Mouse (Mus musculus) bone marrow, adult 2 months (tissue): ENCODE data around the gene Dcbld1. TPM values are rescaled to one million over a fixed set of nuclear protein-coding genes. Genes with fewer than 3 reads are reported as not detected.
"Not testable (repeated sequence)": the region's sequence is repeated elsewhere in the genome, so short reads cannot be mapped to it uniquely, and the experiment has no call there.

Experiments used
- H3K27ac ChIP-seq: fragments of 200-500 bp; 2 replicates; pipeline ENCODE4 v1.5.1; 2012; ENCODE audit warnings: low read depth, mild to moderate bottlenecking, control low read depth, inconsistent platforms, low read length; ENCODE audit not compliant: control insufficient read depth, poor library complexity, insufficient read depth
- H3K4me1 ChIP-seq: fragments of 200-500 bp; 2 replicates; pipeline ENCODE4 v1.6.1; 2011; ENCODE audit warnings: low read length; ENCODE audit not compliant: control insufficient read depth, insufficient read depth
- H3K4me3 ChIP-seq: fragments of 200-500 bp; replicated peaks from 2 replicates; pipeline ENCODE3; 2011; ENCODE audit warnings: mild to moderate bottlenecking, low read depth, low read length, control low read depth; ENCODE audit not compliant: control insufficient read depth
- CTCF ChIP-seq: fragments of 200-500 bp; IDR thresholded peaks from 2 replicates; pipeline ENCODE4 v1.5.1; 2011; ENCODE audit warnings: low read length, control low read depth; ENCODE audit not compliant: control insufficient read depth, insufficient read depth
- POLR2A ChIP-seq: fragments of 200-500 bp; IDR thresholded peaks from 2 replicates; pipeline ENCODE4 v1.6.1; 2011; ENCODE audit warnings: low read depth, mild to moderate bottlenecking, control low read depth, low read length, borderline replicate concordance; ENCODE audit not compliant: control insufficient read depth
- WGBS: fragments of 180-500 bp; shearing (Covaris S2); methylation state at CpG from one replicate; pipeline ENCODE4 v1.1.7; 2018; 5-methylcytosine and 5-hydroxymethylcytosine counted together
- polyA plus RNA-seq: library from polyadenylated mRNA; stranded (reverse); fragments of >200 nt; gene quantifications from 2 replicates; pipeline ENCODE4 v1.2.4, GENCODE M21; 2011; ENCODE audit warnings: low replicate concordance; ENCODE audit not compliant: missing spikeins, insufficient read depth, insufficient read length

Gene Dcbld1
- polyA plus RNA-seq, 1 experiment, result 2.4 TPM

GRCm38 (mm10) chr10:52302271-52302670, 68.9 kb downstream of the Dcbld1 start:
- H3K27ac ChIP-seq, result no peak overlapping the region

DNA sequence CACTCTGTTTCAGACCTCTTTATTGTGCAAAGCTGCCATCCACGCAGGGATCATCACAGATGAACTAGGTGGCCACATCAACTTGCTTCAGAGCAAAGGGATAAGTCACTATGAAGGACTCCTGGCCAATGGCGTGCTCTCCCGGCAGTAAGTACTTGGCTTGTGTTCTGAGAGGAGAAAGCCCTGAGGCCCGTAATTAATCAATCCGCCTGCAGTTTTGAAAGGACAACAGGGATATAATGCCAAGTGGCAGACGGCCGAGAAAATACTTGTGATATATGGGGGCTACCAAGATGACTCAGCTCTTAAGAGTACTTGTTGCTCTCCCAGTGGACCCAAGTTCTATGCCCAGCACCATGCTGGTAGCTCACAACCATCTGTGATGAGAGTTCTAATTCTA, 71.2 kb downstream of the Dcbld1 start:
- Histone ChIP-seq H3K4me3 (no peak overlapping the region), H3K4me1 (no peaks in the 10 kb centered on the region), H3K27ac (no peak overlapping the region)
- TF ChIP-seq CTCF, result no peak
- TF ChIP-seq POLR2A, result no peak
- 79% methylated on average over 7 of the region's 7 CpGs for WGBS

More at GRCm38 (mm10) chr10:52302271-52302670, 68.9 kb downstream of the Dcbld1 start:
- Histone ChIP-seq H3K4me3 (no peak overlapping the region), H3K4me1 (no peaks in the 10 kb centered on the region)
- no peak for TF ChIP-seq POLR2A
- no peak for TF ChIP-seq CTCF

GRCm38 (mm10) chr10:52309196-52309595, 75.8 kb downstream of the Dcbld1 start:
- H3K4me1 ChIP-seq, result no peaks in the 10 kb centered on the region
- no peak overlapping the region for H3K4me3 ChIP-seq
- H3K27ac ChIP-seq, result no peak overlapping the region
- WGBS, result 53% methylated on average over 8 of the region's 8 CpGs
- TF ChIP-seq CTCF (no peak), POLR2A (no peak)

DNA sequence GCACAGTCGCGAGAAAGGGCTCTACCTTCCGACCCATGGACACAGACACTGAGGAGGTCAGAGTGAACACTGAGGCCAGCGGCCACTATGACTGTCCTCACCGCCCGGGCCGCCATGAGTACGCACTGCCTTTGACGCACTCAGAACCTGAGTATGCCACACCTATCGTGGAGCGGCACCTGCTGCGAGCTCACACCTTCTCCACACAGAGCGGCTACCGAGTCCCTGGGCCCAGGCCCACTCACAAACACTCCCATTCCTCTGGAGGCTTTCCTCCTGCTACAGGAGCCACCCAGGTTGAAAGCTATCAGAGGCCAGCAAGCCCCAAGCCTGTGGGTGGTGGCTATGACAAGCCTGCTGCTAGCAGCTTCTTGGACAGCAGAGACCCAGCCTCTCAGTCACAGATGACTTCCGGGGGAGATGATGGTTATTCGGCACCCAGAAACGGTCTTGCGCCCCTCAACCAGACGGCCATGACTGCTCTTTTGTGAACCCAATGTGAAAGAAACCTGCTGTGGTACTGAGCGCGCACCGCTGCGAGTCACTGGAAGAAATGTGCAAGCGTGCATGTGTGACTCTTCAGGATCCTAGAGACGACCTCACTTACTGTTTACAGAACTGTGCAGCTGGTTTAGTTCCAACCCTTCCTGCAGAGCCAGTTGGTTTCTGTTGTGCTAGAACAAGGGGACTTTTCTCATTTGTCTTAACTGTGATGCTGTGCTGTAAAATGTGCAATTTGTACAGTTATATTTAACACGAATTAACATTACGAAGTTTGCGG, 86.3 kb downstream of the Dcbld1 start:
- no peak for TF ChIP-seq CTCF
- no peak for TF ChIP-seq POLR2A
- whole genome bisulfite sequencing, result 90% methylated on average over 28 of the region's 28 CpGs
- Histone ChIP-seq H3K4me3 (no peak overlapping the region), H3K27ac (no peak overlapping the region; the same call in 1 of the 2 replicates), H3K4me1 (no peaks in the 10 kb centered on the region)

- no peaks in the 10 kb centered on the region for H3K4me1 ChIP-seq
- H3K4me3 ChIP-seq, result no peak overlapping the region
- 78% methylated on average over 3 of the region's 3 CpGs for WGBS
- no peak overlapping the region for H3K27ac ChIP-seq
- no peak for TF ChIP-seq POLR2A
- TF ChIP-seq CTCF, result no peak
Observed at GRCm38 (mm10) chr10:52321918-52322317, 88.5 kb downstream of the Dcbld1 start.

- H3K4me3 ChIP-seq, result no peak overlapping the region
- no peak for TF ChIP-seq CTCF
- no peak for TF ChIP-seq POLR2A
- no peaks in the 10 kb centered on the region for H3K4me1 ChIP-seq
- H3K27ac ChIP-seq, result no peak overlapping the region
- 6% methylated on average over 1 of the region's 1 CpGs for WGBS
Observed at GRCm38 (mm10) chr10:52331007-52331406, 97.6 kb downstream of the Dcbld1 start.

DNA sequence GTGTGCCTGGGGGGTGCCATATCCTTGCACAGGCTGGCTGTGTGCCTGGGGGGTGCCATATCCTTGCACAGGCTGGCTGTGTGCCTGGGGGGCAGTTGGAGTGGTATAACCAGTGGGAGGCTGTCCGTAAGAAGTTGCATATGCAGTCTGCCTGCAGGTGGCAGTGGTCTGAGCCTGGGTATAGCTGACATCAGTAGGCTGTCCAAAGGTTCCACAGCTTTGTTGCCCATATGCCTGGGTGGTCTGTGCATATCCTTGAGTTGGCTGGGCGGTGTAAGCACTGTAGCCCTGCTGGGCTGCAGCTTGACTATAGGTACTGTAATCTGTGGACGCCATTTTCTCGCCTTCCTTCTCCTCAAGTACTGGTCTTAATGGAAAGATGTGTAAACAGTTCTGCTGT, 109.9 kb downstream of the Dcbld1 start:
- TF ChIP-seq CTCF, result peak; percentile 24; the same call in 1 of the 2 replicates
- not testable (repeated sequence) for H3K4me3 ChIP-seq, H3K4me1 ChIP-seq, H3K27ac ChIP-seq
- 94% methylated on average over 4 of the region's 4 CpGs for WGBS

- WGBS, result 90% methylated on average over 9 of the region's 9 CpGs
- no peak for TF ChIP-seq POLR2A
- TF ChIP-seq CTCF, result no peak
- Histone ChIP-seq H3K4me3 (no peak overlapping the region), H3K4me1 (no peaks in the 10 kb centered on the region), H3K27ac (no peak overlapping the region)
Observed at GRCm38 (mm10) chr10:52353184-52353583, 119.8 kb downstream of the Dcbld1 start.

DNA sequence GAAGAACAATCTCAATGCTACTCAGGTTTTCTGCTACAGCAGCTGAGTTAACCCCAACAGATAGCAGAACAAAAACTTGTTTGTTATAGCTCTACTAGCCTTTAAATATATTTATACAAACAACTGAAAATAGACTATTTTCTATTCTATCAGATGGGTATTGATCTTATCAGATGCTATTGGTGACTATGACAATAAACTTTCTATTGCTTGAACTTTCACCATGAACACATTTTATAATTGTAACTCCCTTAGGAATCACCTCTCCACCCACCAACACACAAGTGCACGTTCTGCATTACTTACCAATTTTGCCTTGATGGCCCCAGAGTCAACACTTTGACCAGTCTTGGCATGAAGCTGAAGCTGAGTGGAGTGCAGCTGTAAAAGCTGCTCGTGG, 125.0 kb downstream of the Dcbld1 start, which contains the start of gene Gm26741:
Gene Gm26741 (plus strand): TSS at position 301 of the 400 bp plus-strand sequence.
- no peak within 1 kb of the TSS for H3K27ac ChIP-seq
- H3K4me1 ChIP-seq, result no peaks in the 10 kb centered on the region
- TF ChIP-seq POLR2A, result no peak
- no peak within 1 kb of the TSS for H3K4me3 ChIP-seq
- WGBS, result 85% methylated on average over 2 of the region's 2 CpGs
